Mouse (Mus musculus) limb, embryonic 12.5 days (tissue): Measurements from ENCODE around the gene Dnajc25. TPM values are rescaled to one million over a fixed set of nuclear protein-coding genes. Genes with fewer than 3 reads are reported as not detected.

Experiments
- ATAC-seq: fragments of 200-750 bp; cut with Nextera tagmentation; 2 replicates; pipeline ENCODE4 v1.8.0; 2017; ENCODE audit warnings: low read depth, moderate TSS enrichment; ENCODE audit not compliant: insufficient number of reproducible peaks, insufficient read depth, low FRiP score, low TSS enrichment
- H3K27ac ChIP-seq: fragments of 300-500 bp; sonication (generic); 2 replicates; pipeline ENCODE4 v1.5.1; 2016; ENCODE audit warnings: mild to moderate bottlenecking, moderate library complexity
- H3K27me3 ChIP-seq: fragments of 300-500 bp; sonication (generic); 2 replicates; pipeline ENCODE4 v1.6.1; 2016; ENCODE audit warnings: mild to moderate bottlenecking, moderate library complexity
- H3K36me3 ChIP-seq: fragments of 300-500 bp; sonication (generic); 2 replicates; pipeline ENCODE4 v1.6.1; 2016; ENCODE audit warnings: mild to moderate bottlenecking, moderate library complexity
- H3K4me1 ChIP-seq: fragments of 300-500 bp; sonication (generic); replicated peaks from 2 replicates; pipeline ENCODE4 v1.6.1; 2016
- H3K4me2 ChIP-seq: fragments of 300-500 bp; sonication (generic); 2 replicates; pipeline ENCODE4 v1.6.1; 2016; ENCODE audit warnings: mild to moderate bottlenecking, moderate library complexity
- H3K4me3 ChIP-seq: fragments of 300-500 bp; sonication (generic); replicated peaks from 2 replicates; pipeline ENCODE4 v1.5.1; 2016; ENCODE audit warnings: mild to moderate bottlenecking
- H3K9ac ChIP-seq: fragments of 300-500 bp; sonication (generic); replicated peaks from 2 replicates; pipeline ENCODE4 v1.6.1; 2016; ENCODE audit warnings: mild to moderate bottlenecking, moderate library complexity
- H3K9me3 ChIP-seq: fragments of 300-500 bp; sonication (generic); 2 replicates; pipeline ENCODE4 v1.6.1; 2016; ENCODE audit warnings: mild to moderate bottlenecking, moderate library complexity
- whole genome bisulfite sequencing: fragments of 180-500 bp; shearing (Covaris S2); methylation state at CpG from one replicate; pipeline ENCODE4 v1.1.7; 2016; 5-methylcytosine and 5-hydroxymethylcytosine counted together
- polyA plus RNA-seq: library from polyadenylated mRNA; unstranded; fragments of >200 nt; fragmentation: Nextera tagmentation; extraction: Ambion mirVana; gene quantifications from 2 replicates; pipeline ENCODE4 v1.2.1, GENCODE M21; 2016

Gene Dnajc25
- polyA plus RNA-seq, 1 experiment from 2014 or later: 11.6 TPM

DNA sequence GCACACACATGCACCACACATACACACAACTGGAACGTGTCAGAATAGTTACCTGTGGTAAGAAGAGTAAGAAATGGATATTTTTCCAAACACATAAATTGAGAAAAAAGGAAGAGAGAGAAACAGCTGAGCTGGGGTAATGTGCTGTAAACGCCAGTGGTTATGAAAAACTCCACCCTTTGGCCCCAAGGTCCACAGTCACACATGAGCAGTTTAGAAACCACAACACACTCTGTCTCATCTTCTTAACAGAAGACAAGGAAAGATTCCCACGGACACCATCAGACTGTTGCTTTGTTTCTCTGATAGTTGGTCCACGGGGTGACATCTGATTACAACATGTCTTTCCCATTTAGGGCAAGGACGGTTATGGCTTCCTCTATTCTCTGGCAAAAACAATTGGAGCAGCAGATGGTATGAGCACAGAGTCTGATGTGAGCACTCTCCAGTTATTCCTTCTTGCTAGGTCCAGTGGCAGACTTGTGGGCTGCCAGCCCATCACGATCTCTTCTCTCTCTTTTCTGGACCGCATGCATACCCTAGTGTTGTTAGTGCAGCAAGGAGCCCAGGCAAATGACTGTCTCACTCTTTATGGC is 5.5 kb upstream of the Dnajc25 start:
- H3K27ac ChIP-seq: no peak overlapping the region
- no peak overlapping the region for H3K9ac ChIP-seq
- H3K9me3 ChIP-seq: no peaks in the 10 kb centered on the region
- H3K4me2 ChIP-seq: no peak overlapping the region
- 88% methylated on average over 7 of the region's 7 CpGs for whole genome bisulfite sequencing
- no peaks in the 10 kb centered on the region for H3K36me3 ChIP-seq
- H3K27me3 ChIP-seq: no peaks in the 10 kb centered on the region
- peaks cover 17% of the 10 kb centered on the region for H3K4me1 ChIP-seq
- no peak for ATAC-seq
- no peak overlapping the region for H3K4me3 ChIP-seq

DNA sequence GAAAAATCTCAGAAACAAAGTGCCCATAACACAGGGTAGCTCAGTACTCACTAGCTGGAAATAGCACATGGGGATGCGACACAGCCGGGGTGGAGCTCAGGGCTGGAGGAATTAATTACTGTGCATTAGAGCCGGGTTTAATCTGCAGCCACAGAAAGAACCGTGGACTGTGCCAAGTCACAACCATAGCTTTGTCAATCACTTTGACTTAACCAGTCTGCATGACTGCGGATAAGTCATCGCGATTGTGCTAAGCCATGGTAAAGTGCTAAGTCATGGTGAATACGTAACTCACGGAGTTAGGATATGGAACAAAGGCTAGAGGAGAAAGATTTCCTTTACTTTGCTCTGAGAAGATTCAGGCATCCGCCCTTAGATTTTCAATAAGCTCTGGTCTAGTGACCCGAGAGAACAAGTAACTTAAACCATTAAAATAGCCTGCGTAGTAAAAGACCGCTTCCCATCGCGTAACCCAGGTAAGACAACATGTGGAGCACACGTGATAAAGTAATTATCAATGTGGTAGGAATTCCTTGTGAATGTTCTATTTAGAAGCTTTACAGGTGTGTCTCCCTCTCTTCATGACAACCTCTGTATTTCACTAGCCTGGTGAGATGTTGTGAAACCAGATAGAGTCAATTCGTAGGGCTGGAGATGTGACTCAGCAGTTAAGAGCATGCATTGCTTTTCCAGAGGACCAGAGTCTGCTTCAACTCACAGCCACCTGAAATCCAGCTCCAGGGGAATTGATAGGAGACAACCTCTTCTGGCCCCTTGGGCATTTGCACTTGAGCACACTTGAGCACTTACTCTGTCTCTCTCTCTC is 4.0 kb upstream of the Dnajc25 start:
- H3K27ac ChIP-seq: no peak overlapping the region
- H3K4me3 ChIP-seq: no peak overlapping the region
- H3K36me3 ChIP-seq: no peaks in the 10 kb centered on the region
- peaks cover 12% of the 10 kb centered on the region for H3K4me1 ChIP-seq
- H3K9me3 ChIP-seq: no peaks in the 10 kb centered on the region
- no peak overlapping the region for H3K4me2 ChIP-seq
- ATAC-seq: no peak
- no peaks in the 10 kb centered on the region for H3K27me3 ChIP-seq
- WGBS: 80% methylated on average over 17 of the region's 17 CpGs
- no peak overlapping the region for H3K9ac ChIP-seq

DNA sequence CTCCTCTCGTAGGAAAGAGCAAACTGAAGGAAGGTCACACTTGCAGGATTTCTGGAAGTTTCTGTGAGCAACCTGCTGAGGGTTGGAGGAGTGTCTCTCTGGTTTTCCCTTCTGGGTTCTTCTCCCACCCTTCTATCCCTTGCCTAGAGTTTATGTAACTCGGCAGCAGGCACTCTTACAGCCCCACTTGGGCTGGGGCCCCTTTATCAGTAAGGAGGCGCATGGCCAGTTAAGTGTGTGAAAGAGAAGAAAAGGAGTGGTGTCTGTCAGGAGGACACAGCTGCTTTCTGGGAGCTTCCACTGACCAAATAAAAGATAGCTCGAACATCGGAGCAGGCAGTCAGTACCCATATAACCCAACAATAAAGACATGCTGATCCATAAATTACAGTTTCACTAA is 2.7 kb upstream of the Dnajc25 start:
- no peak overlapping the region for H3K4me3 ChIP-seq
- H3K27ac ChIP-seq: no peak overlapping the region
- no peak overlapping the region for H3K4me2 ChIP-seq
- H3K9ac ChIP-seq: no peak overlapping the region
- H3K4me1 ChIP-seq: peaks cover 9% of the 10 kb centered on the region
- 66% methylated on average over 5 of the region's 5 CpGs for WGBS
- H3K27me3 ChIP-seq: no peaks in the 10 kb centered on the region
- no peaks in the 10 kb centered on the region for H3K9me3 ChIP-seq
- no peaks in the 10 kb centered on the region for H3K36me3 ChIP-seq
- no peak for ATAC-seq

- H3K27me3 ChIP-seq: no peaks in the 10 kb centered on the region
- 69% methylated on average over 8 of the region's 8 CpGs for WGBS
- H3K9ac ChIP-seq: no peak overlapping the region
- H3K4me1 ChIP-seq: peaks cover 4% of the 10 kb centered on the region; the same call in 1 of the 2 replicates
- no peak overlapping the region for H3K27ac ChIP-seq
- H3K4me3 ChIP-seq: no peak overlapping the region
- H3K4me2 ChIP-seq: no peak overlapping the region
- H3K36me3 ChIP-seq: no peaks in the 10 kb centered on the region
- H3K9me3 ChIP-seq: no peaks in the 10 kb centered on the region
- peak; percentile 31; the same call in 1 of the 2 replicates for ATAC-seq
Measured at GRCm38 (mm10) chr4:58995251-58995693, 410 bp downstream of the Dnajc25 start.

GRCm38 (mm10) chr4:58997081-58997480 is 2.2 kb downstream of the Dnajc25 start:
- H3K27me3 ChIP-seq: no peaks in the 10 kb centered on the region
- H3K4me1 ChIP-seq: no peaks in the 10 kb centered on the region; the same call in 1 of the 2 replicates
- no peaks in the 10 kb centered on the region for H3K36me3 ChIP-seq
- 75% methylated on average over 5 of the region's 5 CpGs for whole genome bisulfite sequencing
- no peak overlapping the region for H3K4me2 ChIP-seq
- no peak for ATAC-seq
- H3K9ac ChIP-seq: no peak overlapping the region
- no peaks in the 10 kb centered on the region for H3K9me3 ChIP-seq
- H3K4me3 ChIP-seq: no peak overlapping the region
- H3K27ac ChIP-seq: no peak overlapping the region

GRCm38 (mm10) chr4:58998688-58999087 is 3.8 kb downstream of the Dnajc25 start:
- Histone ChIP-seq H3K9ac (no peak overlapping the region), H3K27ac (no peak overlapping the region), H3K36me3 (no peaks in the 10 kb centered on the region), H3K4me3 (no peak overlapping the region), H3K27me3 (no peaks in the 10 kb centered on the region), H3K9me3 (no peaks in the 10 kb centered on the region), H3K4me1 (peaks cover 4% of the 10 kb centered on the region), H3K4me2 (no peak overlapping the region)
- WGBS: 80% methylated on average over 1 of the region's 1 CpGs
- no peak for ATAC-seq

- 9% methylated on average over 2 of the region's 2 CpGs for WGBS
- Histone ChIP-seq H3K4me3 (no peak overlapping the region), H3K36me3 (no peaks in the 10 kb centered on the region), H3K27me3 (no peaks in the 10 kb centered on the region), H3K4me2 (no peak overlapping the region), H3K9me3 (no peaks in the 10 kb centered on the region), H3K4me1 (peaks cover 14% of the 10 kb centered on the region), H3K27ac (no peak overlapping the region), H3K9ac (no peak overlapping the region)
- ATAC-seq: no peak
Measured at GRCm38 (mm10) chr4:58999686-59000085, 4.8 kb downstream of the Dnajc25 start.

DNA sequence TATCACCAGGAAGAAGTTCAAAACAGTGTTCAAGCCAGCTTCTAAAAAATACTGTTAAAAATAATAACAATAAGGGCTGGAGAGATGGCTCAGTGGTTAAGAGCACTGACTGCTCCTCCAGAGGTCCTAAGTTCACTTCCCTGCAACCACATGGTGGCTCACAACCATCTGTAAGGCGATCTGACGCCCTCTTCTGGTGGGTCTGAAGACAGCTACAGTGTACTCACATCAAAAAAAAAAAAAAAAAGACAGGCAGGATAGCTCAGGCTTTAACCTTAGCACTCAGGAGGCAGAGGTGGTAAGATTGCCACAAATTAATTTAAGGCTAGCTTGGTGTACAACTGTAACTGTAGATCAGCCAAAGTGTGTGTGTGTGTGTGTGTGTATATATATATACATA is 5.8 kb downstream of the Dnajc25 start:
- H3K27me3 ChIP-seq: no peaks in the 10 kb centered on the region
- 9% methylated on average over 2 of the region's 2 CpGs for WGBS
- H3K4me1 ChIP-seq: peaks cover 23% of the 10 kb centered on the region
- H3K4me3 ChIP-seq: no peak overlapping the region
- no peaks in the 10 kb centered on the region for H3K36me3 ChIP-seq
- no peak overlapping the region for H3K27ac ChIP-seq
- no peak for ATAC-seq
- H3K9me3 ChIP-seq: no peaks in the 10 kb centered on the region
- no peak overlapping the region for H3K9ac ChIP-seq
- no peak overlapping the region for H3K4me2 ChIP-seq

DNA sequence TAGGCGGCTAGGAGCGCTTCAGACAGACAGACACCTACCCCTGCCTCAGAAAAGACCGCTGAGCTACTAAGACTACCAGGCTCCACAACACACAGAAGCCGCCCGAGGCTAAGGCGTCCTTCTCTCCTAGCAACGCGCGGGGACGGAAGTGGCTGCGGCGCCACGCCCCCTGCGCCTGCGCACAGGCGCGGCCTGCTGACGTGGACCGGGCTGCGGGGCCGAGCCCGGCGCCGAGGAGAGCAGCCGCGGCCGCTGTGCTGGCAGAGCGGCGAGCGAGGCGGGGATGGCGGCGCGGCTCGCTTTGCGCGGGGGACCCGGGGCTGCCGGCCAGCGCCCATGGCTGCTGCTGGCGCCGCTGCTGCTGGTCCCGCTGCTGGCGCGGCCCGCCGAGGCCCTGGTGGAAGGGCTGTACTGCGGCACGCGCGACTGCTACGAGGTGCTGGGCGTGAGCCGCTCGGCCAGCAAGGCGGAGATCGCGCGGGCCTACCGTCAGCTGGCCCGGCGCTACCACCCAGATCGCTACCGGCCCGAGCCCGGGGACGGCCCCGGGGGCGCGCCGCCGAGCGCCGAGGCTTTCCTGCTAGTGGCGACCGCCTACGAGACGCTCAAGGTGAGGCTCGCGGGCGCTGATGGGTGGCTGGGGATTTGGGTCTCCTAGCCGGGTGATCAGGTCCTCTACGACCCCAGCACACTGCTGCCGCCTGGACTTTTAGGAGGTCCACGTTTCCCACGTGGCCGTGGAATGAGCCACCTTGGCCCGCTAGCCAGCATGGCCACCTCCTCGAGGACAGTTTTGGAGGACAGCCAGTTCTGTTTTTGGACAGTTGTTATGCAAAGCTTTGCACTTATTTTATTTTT is 8.3 kb downstream of the Dnajc25 start, which contains the start of gene Gm20503:
Gene Gm20503, plus strand, starts transcription at position 263 of the 858 bp plus-strand sequence.
- H3K4me1 ChIP-seq: peaks cover 36% of the 10 kb centered on the region
- H3K4me2 ChIP-seq: peak within 1 kb of the TSS; percentile 84
- H3K9ac ChIP-seq: peak within 1 kb of the TSS; percentile 94
- H3K27ac ChIP-seq: peak within 1 kb of the TSS; percentile 93
- peak; percentile 96 for ATAC-seq
- peak within 1 kb of the TSS; percentile 95 for H3K4me3 ChIP-seq
- H3K9me3 ChIP-seq: no peaks in the 10 kb centered on the region
- no peaks in the 10 kb centered on the region for H3K36me3 ChIP-seq
- no peaks in the 10 kb centered on the region for H3K27me3 ChIP-seq
- 0% methylated on average over 73 of the region's 89 CpGs for WGBS

DNA sequence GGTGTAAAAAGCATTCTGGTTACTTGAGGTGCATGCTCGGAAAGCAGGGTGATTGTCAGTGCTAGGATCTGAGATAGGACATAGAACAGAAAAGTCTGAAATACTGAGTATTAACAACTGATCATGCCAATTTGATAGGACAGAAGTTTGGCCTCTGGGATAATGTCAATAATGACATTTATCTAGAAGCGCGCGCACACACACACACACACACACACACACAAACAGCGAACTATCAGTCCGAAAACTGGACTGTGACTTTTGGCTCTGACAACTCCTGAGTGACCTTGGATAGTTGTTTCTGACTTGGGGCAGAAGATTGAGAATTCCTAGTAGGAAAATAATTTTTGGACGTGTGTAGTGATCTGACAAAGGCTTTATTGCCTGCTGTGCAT is 8.9 kb downstream of the Dnajc25 start:
- Histone ChIP-seq H3K4me1 (peaks cover 36% of the 10 kb centered on the region), H3K27ac (no peak overlapping the region)
- WGBS: 37% methylated on average over 7 of the region's 7 CpGs

GRCm38 (mm10) chr4:59006211-59006610 is 11.3 kb downstream of the Dnajc25 start:
- Histone ChIP-seq H3K9me3 (no peaks in the 10 kb centered on the region), H3K27me3 (no peaks in the 10 kb centered on the region), H3K4me3 (no peak overlapping the region), H3K4me1 (peaks cover 36% of the 10 kb centered on the region), H3K9ac (no peak overlapping the region), H3K4me2 (no peak overlapping the region), H3K27ac (no peak overlapping the region), H3K36me3 (no peaks in the 10 kb centered on the region)
- ATAC-seq: no peak
- WGBS: 48% methylated on average over 8 of the region's 8 CpGs

More for the DNA sequence above, 8.9 kb downstream of the Dnajc25 start:
- Histone ChIP-seq H3K9ac (peak overlapping the region; percentile 94), H3K27me3 (no peaks in the 10 kb centered on the region), H3K36me3 (no peaks in the 10 kb centered on the region), H3K9me3 (no peaks in the 10 kb centered on the region), H3K4me2 (peak overlapping the region; percentile 84), H3K4me3 (peak overlapping the region; percentile 95)
- ATAC-seq: no peak
